Mouse (Mus musculus) E14TG2a.4 (cell line): ENCODE data around the gene Slc38a6.

Experiments used
- H3K27me3 ChIP-seq: 2 replicates; pipeline ENCODE4 v1.6.1; 2014; ENCODE audit warnings: low read length, control low read depth; ENCODE audit not compliant: insufficient read depth
- H3K36me3 ChIP-seq: 2 replicates; pipeline ENCODE4 v1.6.1; 2014; ENCODE audit warnings: low read length, control low read depth; ENCODE audit not compliant: insufficient read depth
- H3K4me1 ChIP-seq: replicated peaks from 2 replicates; pipeline ENCODE4 v1.6.1; 2014; ENCODE audit warnings: low read depth, low read length, control low read depth
- H3K4me3 ChIP-seq: replicated peaks from 2 replicates; pipeline ENCODE4 v1.5.1; 2014; ENCODE audit warnings: mild to moderate bottlenecking, low read length
- H3K9me3 ChIP-seq: 2 replicates; pipeline ENCODE4 v1.6.1; 2014; ENCODE audit warnings: low read length, control low read depth
- CTCF ChIP-seq: conservative IDR thresholded peaks from 2 replicates; pipeline ENCODE4 v1.5.1; 2014; ENCODE audit warnings: low read length
- NANOG ChIP-seq: IDR thresholded peaks from 2 replicates; pipeline ENCODE4 v1.6.1; 2014; ENCODE audit warnings: borderline replicate concordance, low read length, mixed read lengths
- POU5F1 ChIP-seq: IDR thresholded peaks from 2 replicates; pipeline ENCODE4 v1.6.1; 2014; ENCODE audit warnings: low read length, borderline replicate concordance

Gene Slc38a6

GRCm38 (mm10) chr12:73344300-73344699 lies 57.7 kb downstream of the Slc38a6 start:
- no peak for TF ChIP-seq CTCF
- TF ChIP-seq POU5F1, result no peak
- no peak for TF ChIP-seq NANOG
- peaks cover 28% of the 10 kb centered on the region for H3K4me1 ChIP-seq
- H3K4me3 ChIP-seq, result no peak overlapping the region
- H3K9me3 ChIP-seq, result no peaks in the 10 kb centered on the region
- H3K36me3 ChIP-seq, result peaks cover 6% of the 10 kb centered on the region; the same call in 1 of the 2 replicates
- H3K27me3 ChIP-seq, result no peaks in the 10 kb centered on the region

DNA sequence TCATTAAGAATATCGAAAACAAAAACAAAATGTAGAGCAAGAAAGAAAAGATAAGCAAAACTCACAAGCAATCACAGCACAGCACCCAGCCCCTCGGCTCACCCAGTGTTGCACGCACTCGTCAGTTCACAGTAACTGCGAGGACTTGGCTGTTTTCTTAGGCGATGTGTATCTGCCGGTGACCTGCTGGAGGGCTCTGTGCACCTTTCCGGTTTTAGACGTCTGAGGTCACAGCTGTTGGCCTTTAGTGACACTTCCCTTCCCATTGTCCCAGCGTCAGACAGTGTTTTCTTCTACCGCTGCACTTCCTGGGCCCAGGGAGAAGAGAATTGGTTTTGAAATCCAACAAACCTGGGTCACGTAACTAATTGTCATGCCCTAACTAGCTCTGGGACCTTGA lies 58.6 kb downstream of the Slc38a6 start:
- no peaks in the 10 kb centered on the region for H3K27me3 ChIP-seq
- peaks cover 28% of the 10 kb centered on the region for H3K4me1 ChIP-seq
- TF ChIP-seq CTCF (no peak), POU5F1 (no peak), NANOG (no peak)
- H3K36me3 ChIP-seq, result peaks cover 6% of the 10 kb centered on the region; the same call in 1 of the 2 replicates
- no peaks in the 10 kb centered on the region for H3K9me3 ChIP-seq
- no peak overlapping the region for H3K4me3 ChIP-seq

DNA sequence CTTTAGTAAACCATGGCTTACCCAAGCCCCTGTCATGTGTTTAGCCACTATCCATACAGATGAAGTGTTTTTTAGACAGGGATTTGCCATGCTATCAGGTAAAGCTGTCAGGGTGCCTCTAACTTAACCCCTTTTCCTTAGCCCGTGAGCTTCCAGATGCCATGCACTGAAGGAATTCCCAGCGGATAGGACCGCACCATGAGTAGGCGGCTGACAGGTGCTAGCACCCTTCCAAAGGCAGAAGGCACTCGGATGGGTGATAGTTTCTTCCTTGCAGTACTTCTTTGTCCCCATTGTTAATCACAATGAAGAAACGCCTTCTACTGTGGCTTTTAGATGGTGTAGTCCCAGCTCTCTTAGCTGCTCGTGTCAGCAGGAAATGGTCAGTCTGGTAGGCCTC lies 60.6 kb downstream of the Slc38a6 start:
- H3K27me3 ChIP-seq, result no peaks in the 10 kb centered on the region
- H3K4me1 ChIP-seq, result peaks cover 18% of the 10 kb centered on the region
- H3K4me3 ChIP-seq, result no peak overlapping the region
- peaks cover 6% of the 10 kb centered on the region; the same call in 1 of the 2 replicates for H3K36me3 ChIP-seq
- H3K9me3 ChIP-seq, result no peaks in the 10 kb centered on the region
- TF ChIP-seq POU5F1 (no peak), CTCF (no peak), NANOG (no peak; the same call in 1 of the 2 replicates)

DNA sequence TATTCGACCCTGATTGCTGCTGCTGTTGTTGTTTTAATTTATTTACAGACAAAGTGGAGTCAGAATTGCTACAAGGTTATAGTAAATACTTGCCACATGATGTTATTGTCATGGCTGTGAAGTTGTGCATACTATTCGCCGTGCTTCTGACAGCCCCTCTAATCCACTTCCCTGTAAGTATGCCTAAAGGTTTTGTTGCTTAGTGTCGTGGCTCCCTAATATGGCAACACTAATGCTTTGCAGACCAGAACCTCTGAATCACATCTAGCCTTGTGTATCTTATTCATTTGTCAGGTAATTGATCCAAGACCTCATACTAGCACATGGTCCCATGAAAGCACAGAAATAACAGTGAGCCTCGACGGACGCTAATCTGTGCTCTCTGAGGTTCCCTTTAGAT lies 63.9 kb downstream of the Slc38a6 start:
- H3K36me3 ChIP-seq, result no peaks in the 10 kb centered on the region
- peaks cover 23% of the 10 kb centered on the region for H3K4me1 ChIP-seq
- H3K9me3 ChIP-seq, result no peaks in the 10 kb centered on the region
- H3K4me3 ChIP-seq, result no peak overlapping the region
- no peak for TF ChIP-seq CTCF
- no peak for TF ChIP-seq POU5F1
- no peak for TF ChIP-seq NANOG
- H3K27me3 ChIP-seq, result no peaks in the 10 kb centered on the region

DNA sequence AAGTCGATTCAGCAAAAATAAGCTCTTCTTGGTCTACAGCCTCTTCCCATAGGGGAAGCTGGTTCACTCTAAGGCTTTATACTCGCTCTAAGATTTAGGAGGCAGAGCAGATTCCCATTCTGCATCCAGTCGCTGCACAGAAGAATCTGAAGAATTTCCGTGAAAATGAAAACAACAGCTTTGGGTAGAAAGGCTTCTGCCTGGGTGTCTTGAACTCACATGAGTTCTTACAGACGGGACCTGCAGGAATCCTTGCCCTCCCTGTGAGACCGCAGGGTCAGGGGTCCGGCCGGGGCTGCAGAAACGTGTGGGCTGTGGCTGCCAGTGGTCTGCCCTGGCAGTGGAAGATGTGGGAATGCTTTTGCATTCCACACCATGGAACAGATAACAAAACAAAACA lies 64.4 kb downstream of the Slc38a6 start:
- no peaks in the 10 kb centered on the region for H3K36me3 ChIP-seq
- H3K9me3 ChIP-seq, result no peaks in the 10 kb centered on the region
- H3K4me3 ChIP-seq, result no peak overlapping the region
- no peaks in the 10 kb centered on the region for H3K27me3 ChIP-seq
- peaks cover 23% of the 10 kb centered on the region for H3K4me1 ChIP-seq
- TF ChIP-seq NANOG (no peak), CTCF (no peak), POU5F1 (no peak)

- TF ChIP-seq CTCF, result no peak
- no peak for TF ChIP-seq NANOG
- no peak for TF ChIP-seq POU5F1
- H3K27me3 ChIP-seq, result no peaks in the 10 kb centered on the region
- no peaks in the 10 kb centered on the region for H3K9me3 ChIP-seq
- H3K4me3 ChIP-seq, result no peak overlapping the region
- H3K4me1 ChIP-seq, result peaks cover 27% of the 10 kb centered on the region
- no peaks in the 10 kb centered on the region for H3K36me3 ChIP-seq
Measured at GRCm38 (mm10) chr12:73351746-73352145, 65.2 kb downstream of the Slc38a6 start.

- no peaks in the 10 kb centered on the region for H3K9me3 ChIP-seq
- no peak overlapping the region for H3K4me3 ChIP-seq
- H3K4me1 ChIP-seq, result peaks cover 31% of the 10 kb centered on the region
- H3K27me3 ChIP-seq, result no peaks in the 10 kb centered on the region
- no peaks in the 10 kb centered on the region for H3K36me3 ChIP-seq
- TF ChIP-seq CTCF, result no peak
- TF ChIP-seq POU5F1, result no peak
- no peak for TF ChIP-seq NANOG
Measured at GRCm38 (mm10) chr12:73353362-73353761, 66.8 kb downstream of the Slc38a6 start.

DNA sequence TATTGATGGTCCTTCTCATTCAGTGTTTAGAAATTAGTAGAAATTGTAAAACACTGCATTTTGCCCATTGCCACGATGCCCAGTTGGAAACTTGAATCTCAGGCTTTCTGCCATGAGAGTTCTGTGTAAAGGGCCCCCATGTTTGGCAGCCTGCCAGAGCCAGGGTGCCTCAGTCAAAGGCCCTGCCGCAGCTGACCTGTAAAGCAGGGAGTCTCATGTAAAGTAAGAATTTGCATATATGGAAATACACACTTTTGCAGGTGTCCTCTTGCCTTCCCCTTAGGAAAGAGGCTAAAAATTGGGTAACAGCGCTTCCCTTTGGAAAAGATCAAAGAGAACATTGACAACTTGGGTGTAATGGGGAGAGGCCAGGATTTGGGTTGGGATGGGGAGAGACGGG lies 67.9 kb downstream of the Slc38a6 start:
- H3K9me3 ChIP-seq, result no peaks in the 10 kb centered on the region
- H3K4me1 ChIP-seq, result peaks cover 31% of the 10 kb centered on the region
- TF ChIP-seq NANOG (no peak), POU5F1 (no peak), CTCF (no peak)
- H3K36me3 ChIP-seq, result no peaks in the 10 kb centered on the region
- no peak overlapping the region for H3K4me3 ChIP-seq
- no peaks in the 10 kb centered on the region for H3K27me3 ChIP-seq

GRCm38 (mm10) chr12:73355084-73355775 lies 68.7 kb downstream of the Slc38a6 start:
- Histone ChIP-seq H3K27me3 (no peaks in the 10 kb centered on the region), H3K9me3 (no peaks in the 10 kb centered on the region), H3K4me3 (no peak overlapping the region), H3K4me1 (peaks cover 31% of the 10 kb centered on the region), H3K36me3 (no peaks in the 10 kb centered on the region)
- TF ChIP-seq CTCF (no peak), NANOG (no peak), POU5F1 (no peak)
